Mouse (Mus musculus) embryonic facial prominence, embryonic 14.5 days (tissue): ENCODE results near the gene Vmn1r143. TPM values are rescaled to one million over a fixed set of nuclear protein-coding genes. Genes with fewer than 3 reads are reported as not detected.
"Not testable (repeated sequence)": the region's sequence is repeated elsewhere in the genome, so short reads cannot be mapped to it uniquely, and the experiment has no call there.

ENCODE experiments used
- ATAC-seq: fragments of 200-750 bp; cut with Nextera tagmentation; 2 replicates; pipeline ENCODE4 v1.8.0; 2017; ENCODE audit warnings: low read depth, moderate number of reproducible peaks, moderate TSS enrichment
- DNase-seq: peaks from one replicate; pipeline ENCODE4 v3.0.0-alpha.2; 2015; ENCODE audit warnings: low spot score
- H3K27ac ChIP-seq: fragments of 300-500 bp; sonication (generic); replicated peaks from 2 replicates; pipeline ENCODE4 v1.5.1; 2014; ENCODE audit warnings: low read depth, mild to moderate bottlenecking, low read length, moderate library complexity
- H3K27me3 ChIP-seq: fragments of 300-500 bp; sonication (generic); replicated peaks from 2 replicates; pipeline ENCODE4 v1.6.1; 2014; ENCODE audit warnings: low read length; ENCODE audit not compliant: control insufficient read depth, insufficient read depth
- H3K36me3 ChIP-seq: fragments of 300-500 bp; sonication (generic); 2 replicates; pipeline ENCODE4 v1.6.1; 2014; ENCODE audit warnings: low read length, mixed read lengths; ENCODE audit not compliant: control insufficient read depth, insufficient read depth
- H3K4me1 ChIP-seq: fragments of 300-500 bp; sonication (generic); 2 replicates; pipeline ENCODE4 v1.6.1; 2014; ENCODE audit warnings: antibody characterized with exemption, low read length; ENCODE audit not compliant: control insufficient read depth, insufficient read depth
- H3K4me2 ChIP-seq: fragments of 300-500 bp; sonication (generic); 2 replicates; pipeline ENCODE4 v1.6.1; 2014; ENCODE audit warnings: low read depth, mild to moderate bottlenecking, low read length, moderate library complexity, mixed read lengths
- H3K4me3 ChIP-seq: fragments of 300-500 bp; sonication (generic); 2 replicates; pipeline ENCODE4 v1.5.1; 2014; ENCODE audit warnings: low read depth, mild to moderate bottlenecking, low read length
- H3K9ac ChIP-seq: fragments of 300-500 bp; sonication (generic); 2 replicates; pipeline ENCODE4 v1.6.1; 2014; ENCODE audit warnings: low read depth, mild to moderate bottlenecking, low read length, moderate library complexity, mixed read lengths
- H3K9me3 ChIP-seq: fragments of 300-500 bp; sonication (generic); 2 replicates; pipeline ENCODE4 v1.6.1; 2016; ENCODE audit warnings: low read length; ENCODE audit not compliant: control insufficient read depth
- WGBS: fragments of 180-500 bp; shearing (Covaris S2); extraction: QIAGEN DNeasy Blood & Tissue Kit; methylation state at CpG from one replicate; pipeline ENCODE4 v1.1.7; 2014; 5-methylcytosine and 5-hydroxymethylcytosine counted together
- polyA plus RNA-seq: library from polyadenylated mRNA; unstranded; fragments of >200 nt; fragmentation: Nextera tagmentation; extraction: Ambion mirVana; gene quantifications from 2 replicates; pipeline ENCODE4 v1.2.1, GENCODE M21; 2014

The Vmn1r143 gene
- polyA plus RNA-seq = not detected in 2 replicates

DNA sequence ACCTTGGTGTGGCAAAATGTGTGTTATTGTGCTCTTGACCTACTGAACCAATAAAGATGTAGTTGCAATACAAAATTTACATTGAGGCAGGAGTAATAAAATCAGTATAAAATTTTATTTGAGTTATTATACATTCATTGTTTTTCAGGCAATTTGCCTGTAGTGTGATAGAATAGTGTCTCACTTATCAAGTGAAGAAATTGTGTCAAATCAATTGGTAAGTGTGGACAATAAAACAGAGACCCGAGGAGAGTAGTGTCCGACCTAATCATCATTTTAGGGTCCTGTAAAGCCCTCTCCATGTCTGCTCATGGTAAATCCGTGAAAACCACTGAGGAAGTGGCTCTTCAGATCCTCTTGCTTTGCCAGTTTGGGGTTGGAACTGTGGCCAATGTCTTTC lies at the start of gene Vmn1r143:
Gene Vmn1r143 (plus strand): TSS at position 301 of the 400 bp plus-strand sequence.
- H3K36me3 ChIP-seq, H3K9me3 ChIP-seq, H3K9ac ChIP-seq, H3K27ac ChIP-seq, H3K4me2 ChIP-seq, ATAC-seq, H3K4me3 ChIP-seq, H3K4me1 ChIP-seq, DNase-seq, H3K27me3 ChIP-seq: not testable (repeated sequence)
- no CpG with 5 or more reads among the region's 3 CpGs for WGBS

DNA sequence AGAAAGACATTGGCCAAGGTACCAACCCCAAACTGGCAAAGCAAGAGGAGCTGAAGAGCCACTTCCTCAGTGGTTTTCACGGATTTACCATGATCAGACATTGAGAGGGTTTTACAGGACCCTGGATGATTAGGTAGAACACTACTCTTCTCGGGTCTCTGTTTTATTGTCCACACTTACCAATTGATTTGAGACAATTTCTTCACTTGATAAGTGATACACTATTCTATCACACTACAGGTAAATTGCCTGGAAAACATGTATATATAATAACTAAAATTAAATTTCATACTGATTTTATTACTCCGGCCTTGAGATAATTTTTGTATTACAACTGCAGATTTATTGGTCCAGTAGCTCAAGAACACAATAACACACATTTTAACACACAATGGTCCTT lies 25.2 kb upstream of the Vmn1r143 start, which contains the start of gene Vmn1r142:
Gene Vmn1r142 (minus strand): TSS at position 101 of the 400 bp plus-strand sequence.
- H3K9ac ChIP-seq, H3K36me3 ChIP-seq, H3K27me3 ChIP-seq, ATAC-seq, H3K27ac ChIP-seq, H3K4me1 ChIP-seq, H3K4me2 ChIP-seq, DNase-seq, H3K4me3 ChIP-seq, H3K9me3 ChIP-seq: not testable (repeated sequence)
- no CpG with 5 or more reads among the region's 3 CpGs for WGBS

DNA sequence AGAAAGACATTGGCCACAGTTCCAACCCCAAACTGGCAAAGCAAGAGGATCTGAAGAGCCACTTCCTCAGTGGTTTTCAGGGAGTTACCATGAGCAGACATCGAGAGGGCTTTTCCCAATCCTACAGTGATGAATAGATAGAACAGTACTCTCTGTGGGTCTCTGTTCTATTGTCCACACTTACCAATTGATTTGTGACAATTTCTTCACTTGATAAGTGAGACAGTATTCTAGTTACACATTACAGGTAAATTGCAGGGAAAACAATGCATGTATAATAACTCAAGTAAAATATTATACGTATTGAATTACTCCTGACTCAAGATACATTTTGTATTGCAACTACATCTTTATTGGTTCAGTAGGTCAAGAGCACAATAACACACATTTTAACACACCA lies 12.0 kb downstream of the Vmn1r143 start, which contains the start of gene Gm8653:
Gene Gm8653 (minus strand): TSS at position 101 of the 400 bp plus-strand sequence.
- not testable (repeated sequence) for DNase-seq, H3K4me3 ChIP-seq, H3K4me2 ChIP-seq, H3K27me3 ChIP-seq, H3K4me1 ChIP-seq, H3K27ac ChIP-seq, H3K9me3 ChIP-seq, ATAC-seq, H3K9ac ChIP-seq, H3K36me3 ChIP-seq
- no CpG with 5 or more reads among the region's 2 CpGs for WGBS

DNA sequence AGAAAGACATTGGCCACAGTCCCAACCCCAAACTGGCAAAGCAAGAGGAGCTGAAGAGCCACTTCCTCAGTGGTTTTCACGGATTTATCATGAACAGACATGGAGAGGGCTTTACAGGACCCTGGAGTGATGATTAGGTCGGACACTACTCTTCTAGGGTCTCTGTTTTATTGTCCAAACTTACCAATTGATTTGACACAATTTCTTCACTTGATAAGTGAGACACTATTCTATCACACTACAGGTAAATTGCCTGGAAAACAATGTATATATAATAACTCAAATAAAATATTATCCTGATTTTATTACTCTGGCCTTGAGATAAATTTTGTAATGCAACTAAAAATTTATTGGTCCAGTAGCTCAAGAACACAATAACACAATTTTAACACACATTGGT lies 40.2 kb downstream of the Vmn1r143 start, which contains the start of gene Gm8453:
Gene Gm8453 (minus strand): TSS at position 101 of the 400 bp plus-strand sequence.
- H3K4me3 ChIP-seq, H3K4me1 ChIP-seq, H3K9me3 ChIP-seq, H3K27me3 ChIP-seq, H3K27ac ChIP-seq, H3K9ac ChIP-seq, H3K4me2 ChIP-seq, DNase-seq, H3K36me3 ChIP-seq, ATAC-seq: not testable (repeated sequence)
- WGBS = 13% methylated on average over 1 of the region's 2 CpGs

Other genes starting within 250 kb of the Vmn1r143 start
- gene Vmn1r137, start 194.8 kb upstream of the Vmn1r143 start, polyA plus RNA-seq = not detected in 2 replicates
- not detected in 2 replicates for gene Vmn1r138, start 160.5 kb upstream of the Vmn1r143 start, polyA plus RNA-seq
- gene Gm6176, start 133.1 kb upstream of the Vmn1r143 start, polyA plus RNA-seq = not detected in 2 replicates
- gene Vmn1r139, start 120.3 kb upstream of the Vmn1r143 start, polyA plus RNA-seq = not detected in 2 replicates
- not detected in 2 replicates for gene Gm16451, start 71.1 kb upstream of the Vmn1r143 start, polyA plus RNA-seq
- not detected in 2 replicates for gene Gm10666, start 54.6 kb upstream of the Vmn1r143 start, polyA plus RNA-seq
- not detected in 2 replicates for gene Vmn1r142, start 25.3 kb upstream of the Vmn1r143 start, polyA plus RNA-seq
- gene Gm8653, start 11.9 kb downstream of the Vmn1r143 start, polyA plus RNA-seq = not detected in 2 replicates
- not detected in 2 replicates for gene Gm8453, start 40.1 kb downstream of the Vmn1r143 start, polyA plus RNA-seq
- gene Gm4187, start 140.3 kb downstream of the Vmn1r143 start, polyA plus RNA-seq = not detected in 2 replicates
- not detected in 2 replicates for gene Gm8660, start 181.7 kb downstream of the Vmn1r143 start, polyA plus RNA-seq
- gene Vmn1r148, start 224.2 kb downstream of the Vmn1r143 start, polyA plus RNA-seq = not detected in 2 replicates
- not detected in 2 replicates for gene Vmn1r149, start 248.9 kb downstream of the Vmn1r143 start, polyA plus RNA-seq